Mouse (Mus musculus) hindbrain, embryonic 16.5 days (tissue): ENCODE measurements around the gene Erich2. TPM values are rescaled to one million over a fixed set of nuclear protein-coding genes. Genes with fewer than 3 reads are reported as not detected.
A peak's percentile ranks its signal among the peaks of the same experiment; 100 is the strongest.
"Not testable (repeated sequence)": the region's sequence is repeated elsewhere in the genome, so short reads cannot be mapped to it uniquely, and the experiment has no call there.

Source experiments
- ATAC-seq: fragments of 200-750 bp; cut with Nextera tagmentation; 2 replicates; pipeline ENCODE4 v1.8.0; 2017; ENCODE audit warnings: moderate TSS enrichment, moderate library complexity
- H3K27ac ChIP-seq: fragments of 300-500 bp; sonication (generic); 2 replicates; pipeline ENCODE4 v1.5.1; 2014; ENCODE audit warnings: low read depth, mild to moderate bottlenecking, control low read depth, low read length, moderate library complexity
- H3K27me3 ChIP-seq: fragments of 300-500 bp; sonication (generic); replicated peaks from 2 replicates; pipeline ENCODE4 v1.6.1; 2014; ENCODE audit warnings: low read length; ENCODE audit not compliant: control insufficient read depth, insufficient read depth
- H3K36me3 ChIP-seq: fragments of 300-500 bp; sonication (generic); 2 replicates; pipeline ENCODE4 v1.6.1; 2014; ENCODE audit warnings: mild to moderate bottlenecking, low read length, moderate library complexity, mixed read lengths; ENCODE audit not compliant: control insufficient read depth, insufficient read depth
- H3K4me1 ChIP-seq: fragments of 300-500 bp; sonication (generic); 2 replicates; pipeline ENCODE4 v1.6.1; 2014; ENCODE audit warnings: low read depth, low read length; ENCODE audit not compliant: control insufficient read depth, insufficient read depth
- H3K4me2 ChIP-seq: fragments of 300-500 bp; sonication (generic); 2 replicates; pipeline ENCODE4 v1.6.1; 2014; ENCODE audit warnings: mild to moderate bottlenecking, low read length, control low read depth, moderate library complexity
- H3K4me3 ChIP-seq: fragments of 300-500 bp; sonication (generic); 2 replicates; pipeline ENCODE4 v1.5.1; 2014; ENCODE audit warnings: mild to moderate bottlenecking, low read length, control low read depth, moderate library complexity
- H3K9ac ChIP-seq: fragments of 300-500 bp; sonication (generic); 2 replicates; pipeline ENCODE4 v1.6.1; 2014; ENCODE audit warnings: low read depth, mild to moderate bottlenecking, control low read depth, low read length, moderate library complexity
- H3K9me3 ChIP-seq: fragments of 300-500 bp; sonication (generic); 2 replicates; pipeline ENCODE4 v1.6.1; 2014; ENCODE audit warnings: mild to moderate bottlenecking, low read length, moderate library complexity; ENCODE audit not compliant: control insufficient read depth
- WGBS: fragments of 180-500 bp; shearing (Covaris S2); extraction: QIAGEN DNeasy Blood & Tissue Kit; methylation state at CpG from one replicate; pipeline ENCODE4 v1.1.7; 2014; 5-methylcytosine and 5-hydroxymethylcytosine counted together
- polyA plus RNA-seq: library from polyadenylated mRNA; unstranded; fragments of >200 nt; fragmentation: Nextera tagmentation; extraction: Ambion mirVana; gene quantifications from 2 replicates; pipeline ENCODE4 v1.2.1, GENCODE M21; 2015

The Erich2 gene
- polyA plus RNA-seq, 1 experiment from 2014 or later, result 3.1 TPM

DNA sequence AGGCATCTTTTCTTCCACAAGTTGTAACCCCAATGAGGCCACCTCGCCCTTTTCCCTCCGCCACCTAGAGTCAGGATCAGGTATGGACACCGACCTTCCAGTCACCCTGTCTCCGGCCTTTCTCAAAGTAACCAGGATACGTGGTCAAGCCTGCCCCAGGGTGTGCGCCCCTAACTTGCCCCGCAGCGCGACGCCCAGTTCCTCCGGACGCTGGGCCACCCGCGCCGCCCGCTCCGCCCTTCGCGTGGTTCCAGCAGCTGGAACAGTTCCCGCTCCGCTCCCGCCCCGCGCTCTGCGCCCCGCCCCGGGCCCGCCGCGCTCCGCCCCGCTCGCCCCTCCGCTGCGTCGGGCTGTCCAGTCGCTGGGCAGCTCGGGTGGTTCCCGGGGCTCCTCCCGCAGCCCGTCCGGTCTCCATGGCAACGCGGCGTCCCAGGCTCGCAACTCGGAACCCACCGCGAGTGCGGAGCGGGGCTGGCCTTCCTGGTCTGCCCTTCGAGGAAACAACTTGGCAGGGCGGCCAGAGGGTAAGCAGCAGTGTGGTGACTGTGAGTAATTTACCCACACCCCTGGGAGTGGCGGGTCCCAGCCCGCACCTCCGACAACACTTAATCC lies 508 bp downstream of the Erich2 start:
- Histone ChIP-seq H3K9ac (peak overlapping the region; percentile 69), H3K4me2 (peak overlapping the region; percentile 95), H3K27ac (no peak overlapping the region), H3K9me3 (no peaks in the 10 kb centered on the region), H3K27me3 (no peaks in the 10 kb centered on the region), H3K4me1 (peaks cover 7% of the 10 kb centered on the region), H3K4me3 (peak overlapping the region; percentile 64), H3K36me3 (no peaks in the 10 kb centered on the region)
- peak; percentile 96 for ATAC-seq
- under 1% methylated on average over 34 of the region's 56 CpGs for WGBS

- not testable (repeated sequence) for H3K9ac ChIP-seq
- 45% methylated on average over 7 of the region's 7 CpGs for WGBS
Measured at GRCm38 (mm10) chr2:70538283-70538682, 29.7 kb downstream of the Erich2 start.

DNA sequence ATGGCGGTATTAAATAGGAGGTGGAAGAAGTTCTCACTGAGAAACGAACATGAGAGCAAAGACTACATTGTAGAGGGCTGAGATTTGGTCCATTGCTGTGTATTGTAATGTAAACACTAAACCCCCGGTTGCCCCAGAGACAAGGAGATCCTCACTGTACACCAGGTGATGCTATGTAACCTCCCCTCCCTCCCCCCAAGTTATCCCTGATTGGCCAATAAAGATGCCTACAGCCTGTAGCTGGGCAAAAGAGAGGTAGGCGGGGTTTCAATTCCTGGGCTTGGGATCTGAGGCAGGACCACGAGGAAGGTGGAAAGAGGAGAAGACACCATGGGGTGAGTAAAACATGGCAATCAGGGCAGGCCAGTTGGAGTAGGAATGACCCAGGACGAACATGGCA lies 42.1 kb downstream of the Erich2 start:
- H3K4me2 ChIP-seq, result no peak overlapping the region
- no peak overlapping the region for H3K27ac ChIP-seq
- ATAC-seq, result no peak
- H3K4me3 ChIP-seq, result no peak overlapping the region
- no peaks in the 10 kb centered on the region for H3K4me1 ChIP-seq
- H3K27me3 ChIP-seq, result no peaks in the 10 kb centered on the region
- H3K36me3 ChIP-seq, result no peaks in the 10 kb centered on the region
- H3K9me3 ChIP-seq, result no peaks in the 10 kb centered on the region
- 71% methylated on average over 6 of the region's 6 CpGs for WGBS
- H3K9ac ChIP-seq, result no peak overlapping the region

More at GRCm38 (mm10) chr2:70538283-70538682, 29.7 kb downstream of the Erich2 start:
- H3K4me3 ChIP-seq, H3K4me1 ChIP-seq, H3K9me3 ChIP-seq, H3K4me2 ChIP-seq, H3K36me3 ChIP-seq, ATAC-seq, H3K27ac ChIP-seq, H3K27me3 ChIP-seq: not testable (repeated sequence)

- Histone ChIP-seq H3K4me3 (no peak overlapping the region), H3K9me3 (no peaks in the 10 kb centered on the region), H3K27me3 (no peaks in the 10 kb centered on the region), H3K27ac (no peak overlapping the region), H3K36me3 (no peaks in the 10 kb centered on the region), H3K9ac (no peak overlapping the region), H3K4me2 (no peak overlapping the region), H3K4me1 (no peaks in the 10 kb centered on the region)
- 82% methylated on average over 2 of the region's 2 CpGs for WGBS
- ATAC-seq, result no peak
Measured at GRCm38 (mm10) chr2:70551446-70551845, 42.8 kb downstream of the Erich2 start.

DNA sequence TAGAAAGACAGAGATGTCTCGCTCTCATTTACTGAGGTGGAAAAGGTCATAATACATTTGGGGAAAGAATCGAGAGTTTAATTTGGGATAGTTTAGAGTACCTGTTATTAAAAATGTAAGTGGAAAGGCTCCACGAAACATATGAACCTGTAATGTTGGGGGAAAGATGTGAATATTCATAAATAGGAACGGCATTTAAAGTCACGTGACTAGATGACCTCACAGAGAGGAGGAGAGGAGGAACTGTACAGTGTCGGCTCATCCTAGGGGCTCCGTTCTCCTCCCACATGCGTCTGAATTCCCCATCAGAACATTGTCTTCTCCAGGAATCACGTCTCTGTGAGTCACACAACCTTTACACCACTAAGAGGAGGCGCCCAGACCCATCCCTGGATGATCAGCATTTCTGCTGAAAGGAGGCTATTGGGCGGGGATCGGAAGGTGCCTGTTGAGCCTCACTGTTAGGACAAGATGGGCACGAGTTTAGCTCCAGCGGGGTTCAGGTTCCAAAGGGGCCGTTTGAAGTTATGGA lies 43.5 kb downstream of the Erich2 start:
- H3K36me3 ChIP-seq, result no peaks in the 10 kb centered on the region
- H3K9me3 ChIP-seq, result no peaks in the 10 kb centered on the region
- no peak overlapping the region for H3K27ac ChIP-seq
- no peaks in the 10 kb centered on the region for H3K4me1 ChIP-seq
- WGBS, result 85% methylated on average over 15 of the region's 15 CpGs
- H3K4me3 ChIP-seq, result no peak overlapping the region
- H3K27me3 ChIP-seq, result no peaks in the 10 kb centered on the region
- H3K9ac ChIP-seq, result no peak overlapping the region
- no peak overlapping the region for H3K4me2 ChIP-seq
- ATAC-seq, result no peak

GRCm38 (mm10) chr2:70552772-70553171 lies 44.2 kb downstream of the Erich2 start, which contains the start of gene Gad1:
TSS of gene Gad1 (plus strand) at chr2:70553072.
- no peaks in the 10 kb centered on the region for H3K27me3 ChIP-seq
- WGBS, result 68% methylated on average over 4 of the region's 4 CpGs
- no peak within 1 kb of the TSS for H3K27ac ChIP-seq
- H3K9me3 ChIP-seq, result no peaks in the 10 kb centered on the region
- H3K4me2 ChIP-seq, result no peak within 1 kb of the TSS
- no peak within 1 kb of the TSS for H3K9ac ChIP-seq
- ATAC-seq, result no peak
- H3K4me1 ChIP-seq, result peaks cover 1% of the 10 kb centered on the region; the same call in 1 of the 2 replicates
- no peaks in the 10 kb centered on the region for H3K36me3 ChIP-seq
- no peak within 1 kb of the TSS for H3K4me3 ChIP-seq

DNA sequence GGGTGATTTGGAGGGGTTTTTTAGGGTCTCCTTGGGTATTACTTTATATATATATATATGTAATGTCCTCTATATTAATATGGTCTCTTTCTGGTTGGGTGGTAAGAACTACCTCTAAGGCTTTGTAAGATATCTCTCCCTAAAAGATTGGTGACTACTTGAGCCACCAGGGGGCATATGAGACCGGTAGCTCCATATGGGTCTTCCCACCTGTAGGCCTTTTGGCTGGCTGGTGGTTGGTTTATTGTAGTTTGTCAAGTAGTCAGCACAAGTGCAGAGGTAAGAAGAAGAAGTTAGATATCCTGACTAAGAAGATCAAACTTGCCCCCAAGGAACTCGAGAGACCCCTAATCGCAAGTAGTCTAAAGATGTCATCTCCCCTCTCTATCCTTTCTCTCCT lies 45.2 kb downstream of the Erich2 start:
- Histone ChIP-seq H3K36me3 (no peaks in the 10 kb centered on the region), H3K4me2 (no peak overlapping the region), H3K4me1 (peaks cover 4% of the 10 kb centered on the region; the same call in 1 of the 2 replicates), H3K9me3 (no peaks in the 10 kb centered on the region), H3K4me3 (no peak overlapping the region), H3K27me3 (no peaks in the 10 kb centered on the region), H3K9ac (no peak overlapping the region), H3K27ac (no peak overlapping the region)
- WGBS, result 87% methylated on average over 3 of the region's 3 CpGs
- ATAC-seq, result no peak

- Histone ChIP-seq H3K4me1 (peaks cover 6% of the 10 kb centered on the region), H3K9ac (peak overlapping the region; percentile 69), H3K27ac (peak overlapping the region; percentile 75)
Measured at GRCm38 (mm10) chr2:70558112-70558842, 49.7 kb downstream of the Erich2 start.

DNA sequence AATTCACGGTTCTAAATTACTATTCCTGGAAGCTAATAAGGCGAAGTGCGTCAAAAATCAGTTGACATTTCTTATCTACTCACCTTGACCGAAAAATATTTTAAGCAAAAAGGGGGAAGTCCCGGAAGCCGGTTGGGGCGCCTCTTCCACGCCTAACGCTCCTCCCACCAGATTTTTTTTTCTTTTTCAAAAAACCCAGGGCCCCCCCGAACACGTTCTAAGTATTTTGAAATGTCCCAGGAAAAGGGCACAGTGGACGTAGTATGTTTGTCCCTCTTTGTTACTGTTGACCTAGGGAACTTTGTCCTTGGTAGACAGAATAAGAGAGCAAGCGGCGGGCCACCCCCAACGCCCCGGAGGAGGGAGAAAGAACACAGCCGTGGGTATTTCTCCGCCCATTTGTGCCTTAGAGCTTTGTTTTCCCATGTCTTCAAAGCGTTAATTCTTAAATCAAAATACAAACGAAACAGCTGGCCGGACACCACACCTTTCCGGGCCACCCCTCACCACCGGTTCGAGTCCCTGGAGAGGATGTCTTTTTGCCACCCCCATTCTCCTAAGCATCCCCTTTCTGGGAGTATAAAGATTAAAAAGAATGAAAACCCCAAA lies 50.3 kb downstream of the Erich2 start:
- no peaks in the 10 kb centered on the region for H3K36me3 ChIP-seq
- H3K4me1 ChIP-seq, result peaks cover 7% of the 10 kb centered on the region
- peak overlapping the region; percentile 54; the same call in 1 of the 2 replicates for H3K9ac ChIP-seq
- ATAC-seq, result no peak
- WGBS, result 8% methylated on average over 24 of the region's 24 CpGs
- H3K9me3 ChIP-seq, result no peaks in the 10 kb centered on the region
- peak overlapping the region; percentile 46 for H3K4me2 ChIP-seq
- H3K27ac ChIP-seq, result peak overlapping the region; percentile 66; the same call in 1 of the 2 replicates
- H3K4me3 ChIP-seq, result peak overlapping the region; percentile 33
- H3K27me3 ChIP-seq, result peaks cover 10% of the 10 kb centered on the region

More at GRCm38 (mm10) chr2:70558112-70558842, 49.7 kb downstream of the Erich2 start:
- no peaks in the 10 kb centered on the region for H3K36me3 ChIP-seq
- WGBS, result 5% methylated on average over 16 of the region's 18 CpGs
- ATAC-seq, result peak; percentile 70; the same call in 1 of the 2 replicates
- H3K27me3 ChIP-seq, result peaks cover 9% of the 10 kb centered on the region
- H3K4me2 ChIP-seq, result peak overlapping the region; percentile 46
- H3K9me3 ChIP-seq, result no peaks in the 10 kb centered on the region
- peak overlapping the region; percentile 33 for H3K4me3 ChIP-seq
